Mouse (Mus musculus) hindbrain, embryonic 15.5 days (tissue): Measurements from ENCODE around the gene Def6. TPM values are rescaled to one million over a fixed set of nuclear protein-coding genes. Genes with fewer than 3 reads are reported as not detected.

ENCODE experiments used
- polyA plus RNA-seq: library from polyadenylated mRNA; unstranded; fragments of >200 nt; fragmentation: Nextera tagmentation; extraction: Ambion mirVana; gene quantifications from 2 replicates; pipeline ENCODE4 v1.2.1, GENCODE M21; 2015

Def6 gene
- polyA plus RNA-seq, 1 experiment from 2014 or later = 8.9 TPM

Other genes with a start within 250 kb of the Def6 start
- gene Tcp11, start 127.1 kb upstream of the Def6 start, polyA plus RNA-seq = 1.5 TPM in 2 replicates
- 3.7 and 4.4 TPM in 2 replicates for gene Scube3, start 65.6 kb upstream of the Def6 start, polyA plus RNA-seq
- gene Zfp523, start 30.6 kb upstream of the Def6 start, polyA plus RNA-seq = 48.1 and 53.1 TPM in 2 replicates
- 1.8 and 2.2 TPM in 2 replicates for gene Ppard, start 24.9 kb downstream of the Def6 start, polyA plus RNA-seq
- gene Fance, start 105.7 kb downstream of the Def6 start, polyA plus RNA-seq = 25.5 and 26.2 TPM in 2 replicates
- gene Rpl10a, start 120.7 kb downstream of the Def6 start, polyA plus RNA-seq = 318 and 325 TPM in 2 replicates
- gene Tead3, start 143.0 kb downstream of the Def6 start, polyA plus RNA-seq = 1.8 and 2.7 TPM in 2 replicates
- 1.5 and 1.7 TPM in 2 replicates for gene Tulp1, start 157.4 kb downstream of the Def6 start, polyA plus RNA-seq